16 mouse cellular contexts compared by ENCODE assay signal in the genomic region with DNA sequence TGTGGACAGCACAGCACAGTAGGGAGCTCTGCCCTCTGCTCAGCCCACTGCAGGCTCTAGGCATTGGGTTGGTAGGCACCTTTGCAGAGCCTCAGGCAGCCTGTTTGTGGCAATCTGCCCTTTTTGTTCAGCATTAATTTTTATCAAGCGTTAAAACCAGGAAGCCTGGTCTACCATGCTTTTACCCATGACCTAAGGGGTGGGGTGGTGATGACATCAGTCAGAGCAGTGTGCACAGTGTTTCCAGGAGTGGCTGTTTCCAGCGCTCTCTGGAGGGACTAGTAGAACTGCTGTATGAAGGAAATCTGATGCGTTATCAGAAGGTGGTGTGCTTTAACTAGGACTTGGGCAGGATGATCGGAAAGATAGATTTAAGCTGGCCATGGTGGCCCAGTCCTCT. TPM values are rescaled to one million over a fixed set of nuclear protein-coding genes. Genes with fewer than 3 reads are reported as not detected.
A peak's percentile ranks its signal among the peaks of the same experiment; 100 is the strongest.
DNase-seq lines count a peak whose midpoint lies in the region; ATAC-seq lines count a peak whose summit lies in the region.
"Had no signal": no experiment of that assay in that cellular context is flagged by ENCODE, and none has a peak within 500 bp of the region (broad histone marks: within the 10 kb centered on the region; RNA-seq: fewer than 3 reads in every experiment).

No protein-coding gene starts in this region.

- no peak overlapping the region for H3K4me3 ChIP-seq in heart, embryonic 11.5 days (ENCODE audit: low read depth, low read length)
- no peak overlapping the region for H3K4me3 ChIP-seq in hindbrain, embryonic 16.5 days (ENCODE audit: low read length)
- no peak overlapping the region for H3K4me3 ChIP-seq in hindbrain, embryonic 14.5 days (replicated peaks; ENCODE audit: low read length)
- no peak overlapping the region for H3K4me3 ChIP-seq in lung, embryonic 15.5 days
- H3K4me3 ChIP-seq: hindbrain, embryonic 12.5 days; midbrain, embryonic 10.5 days had no signal

- H3K4me2 ChIP-seq in heart, embryonic 11.5 days: no peak overlapping the region
- no peak overlapping the region for H3K4me2 ChIP-seq in hindbrain, embryonic 16.5 days (ENCODE audit: low read length)
- no peak overlapping the region for H3K4me2 ChIP-seq in hindbrain, embryonic 14.5 days (replicated peaks)
- H3K4me2 ChIP-seq in lung, embryonic 15.5 days: no peak overlapping the region; the same call in 1 of the 2 replicates
- H3K4me2 ChIP-seq: hindbrain, embryonic 12.5 days; liver, embryonic 11.5 days had no signal

- H3K27ac ChIP-seq in heart, embryonic 11.5 days (ENCODE audit: low read depth, low read length): no peak overlapping the region
- no peak overlapping the region for H3K27ac ChIP-seq in hindbrain, embryonic 16.5 days (ENCODE audit: low read depth, low read length)
- H3K27ac ChIP-seq in hindbrain, embryonic 14.5 days: no peak overlapping the region
- peak overlapping the region; percentile 72 for H3K27ac ChIP-seq in lung, embryonic 15.5 days
- H3K27ac ChIP-seq: midbrain, embryonic 10.5 days had no signal

- H3K27me3 ChIP-seq in heart, embryonic 11.5 days (ENCODE audit: control insufficient read depth, insufficient read depth, low read length): no peaks in the 10 kb centered on the region
- H3K27me3 ChIP-seq in hindbrain, embryonic 16.5 days (replicated peaks; ENCODE audit: control insufficient read depth, insufficient read depth, low read length): no peaks in the 10 kb centered on the region
- H3K27me3 ChIP-seq in hindbrain, embryonic 14.5 days (ENCODE audit: control insufficient read depth, insufficient read depth, low read length): no peaks in the 10 kb centered on the region
- no peaks in the 10 kb centered on the region for H3K27me3 ChIP-seq in lung, embryonic 15.5 days
- H3K27me3 ChIP-seq: hindbrain, embryonic 12.5 days had no signal

- 92% methylated on average over 4 of the region's 4 CpGs for WGBS in heart, embryonic 11.5 days (ENCODE audit: insufficient replicate concordance)
- WGBS in hindbrain, embryonic 16.5 days: 92% methylated on average over 4 of the region's 4 CpGs
- WGBS in hindbrain, embryonic 14.5 days: 95% methylated on average over 4 of the region's 4 CpGs
- 89% methylated on average over 4 of the region's 4 CpGs for WGBS in lung, embryonic 15.5 days

- H3K4me1 ChIP-seq in heart, embryonic 11.5 days (ENCODE audit: control insufficient read depth, insufficient read depth, low read length): peaks cover 11% of the 10 kb centered on the region; the same call in 1 of the 2 replicates
- no peaks in the 10 kb centered on the region for H3K4me1 ChIP-seq in hindbrain, embryonic 16.5 days (ENCODE audit: control insufficient read depth, insufficient read depth, low read depth, low read length)
- H3K4me1 ChIP-seq in hindbrain, embryonic 14.5 days (replicated peaks; ENCODE audit: control insufficient read depth, insufficient read depth, low read length): no peaks in the 10 kb centered on the region
- H3K4me1 ChIP-seq in lung, embryonic 15.5 days: peaks cover 16% of the 10 kb centered on the region
- H3K4me1 ChIP-seq: hindbrain, embryonic 12.5 days; midbrain, embryonic 10.5 days had no signal

- H3K9ac ChIP-seq in heart, embryonic 11.5 days (ENCODE audit: low read depth, low read length): no peak overlapping the region
- H3K9ac ChIP-seq in hindbrain, embryonic 16.5 days (ENCODE audit: low read depth, low read length): no peak overlapping the region
- H3K9ac ChIP-seq in hindbrain, embryonic 14.5 days: no peak overlapping the region
- H3K9ac ChIP-seq in lung, embryonic 15.5 days: no peak overlapping the region
- H3K9ac ChIP-seq: hindbrain, embryonic 12.5 days had no signal

- peaks cover 53% of the 10 kb centered on the region for H3K36me3 ChIP-seq in heart, embryonic 11.5 days (ENCODE audit: control insufficient read depth, insufficient read depth, low read length)
- peaks cover 21% of the 10 kb centered on the region for H3K36me3 ChIP-seq in hindbrain, embryonic 16.5 days (ENCODE audit: control insufficient read depth, insufficient read depth, low read length)
- H3K36me3 ChIP-seq in hindbrain, embryonic 14.5 days (replicated peaks; ENCODE audit: control insufficient read depth, insufficient read depth): peaks cover 92% of the 10 kb centered on the region
- H3K36me3 ChIP-seq in lung, embryonic 15.5 days: peaks cover 84% of the 10 kb centered on the region

- peak; percentile 75 for DNase-seq in heart, adult 11 months
- no peak for DNase-seq in hindbrain, embryonic 14.5 days (ENCODE audit: low spot score)
- no peak for DNase-seq in lung, postnatal 4 days
- DNase-seq in cerebellum, postnatal 14 days: no peak
- DNase-seq: cerebellum, adult 11 months; cerebellum, postnatal 25 days; right cerebral cortex, postnatal 25 days; thymus, postnatal 14 days had no signal

- ATAC-seq in heart, embryonic 11.5 days (replicated peaks; ENCODE audit: insufficient number of reproducible peaks, low FRiP score, low TSS enrichment): no peak
- ATAC-seq in hindbrain, embryonic 16.5 days: 0 out of 2 replicates have a peak, but pooled peaks have one; percentile 24
- ATAC-seq in hindbrain, embryonic 14.5 days (ENCODE audit: low FRiP score): no peak
- ATAC-seq in lung, embryonic 15.5 days (ENCODE audit: borderline replicate concordance, extremely low read depth, low FRiP score, low TSS enrichment): no peak
- 0 out of 2 replicates have a peak, but pooled peaks have one; percentile 29 for ATAC-seq in megakaryocyte-erythroid progenitor cell, adult 5-6 weeks (replicated peaks; ENCODE audit: low FRiP score, low TSS enrichment, poor library complexity, severe bottlenecking)

- no peaks in the 10 kb centered on the region for H3K9me3 ChIP-seq in heart, embryonic 11.5 days (replicated peaks; ENCODE audit: control insufficient read depth, low read length)
- H3K9me3 ChIP-seq in hindbrain, embryonic 16.5 days (ENCODE audit: control insufficient read depth, low read length): no peaks in the 10 kb centered on the region
- H3K9me3 ChIP-seq in hindbrain, embryonic 14.5 days (ENCODE audit: control insufficient read depth, low read length): no peaks in the 10 kb centered on the region
- H3K9me3 ChIP-seq in lung, embryonic 15.5 days: no peaks in the 10 kb centered on the region
- H3K9me3 ChIP-seq: G1E; hindbrain, embryonic 12.5 days; midbrain, embryonic 10.5 days had no signal

RNA-seq across cellular contexts. Expression of a gene that starts 28.7 kb away (rescaled TPM):
- polyA plus RNA-seq in heart, embryonic 11.5 days (2014; fragmentation: Nextera tagmentation; extraction: Ambion mirVana): 212 and 239 TPM in 2 replicates
- polyA plus RNA-seq in hindbrain, embryonic 16.5 days (2015; fragmentation: Nextera tagmentation; extraction: Ambion mirVana): 426 and 462 TPM in 2 replicates
- polyA plus RNA-seq in hindbrain, embryonic 14.5 days (2014; fragmentation: Nextera tagmentation; extraction: Ambion mirVana): 359 and 375 TPM in 2 replicates
- polyA plus RNA-seq in lung, embryonic 15.5 days (2015; fragmentation: Nextera tagmentation; extraction: Ambion mirVana): 315 and 333 TPM in 2 replicates
- total RNA-seq in megakaryocyte-erythroid progenitor cell, adult 5-6 weeks (2014; fragmentation: Nextera tagmentation): 97.8 and 106 TPM in 2 replicates
- 92.0 and 129 TPM in 2 replicates for total RNA-seq in megakaryocyte-erythroid progenitor cell, adult 5-6 weeks (2017)

Comparison
In these comparisons a context has a peak if more than half of its experiments do, and no peak if none do; other contexts are left out.
1. ATAC-seq: peak in hindbrain, embryonic 16.5 days (single experiment) and megakaryocyte-erythroid progenitor cell, adult 5-6 weeks (single experiment); none in heart, embryonic 11.5 days (single experiment), hindbrain, embryonic 14.5 days (single experiment) and lung, embryonic 15.5 days (single experiment).